Mouse (Mus musculus) CH12.LX (cell line): ENCODE data around the gene Pnp2. TPM values are rescaled to one million over a fixed set of nuclear protein-coding genes. Genes with fewer than 3 reads are reported as not detected.
"Not testable (repeated sequence)": the region's sequence is repeated elsewhere in the genome, so short reads cannot be mapped to it uniquely, and the experiment has no call there.

Source experiments
- DNase-seq: peaks from one replicate; pipeline ENCODE4 v3.0.0-alpha.2; 2013; ENCODE audit errors: extremely low read depth
- H3K27ac ChIP-seq: 2 replicates; pipeline ENCODE4 v1.5.1; 2012; ENCODE audit warnings: low read depth, mild to moderate bottlenecking, control low read depth, moderate library complexity; ENCODE audit not compliant: insufficient read depth
- H3K27me3 ChIP-seq: replicated peaks from 2 replicates; pipeline ENCODE3; 2012; ENCODE audit warnings: inconsistent platforms
- H3K36me3 ChIP-seq, 2 experiments: replicated peaks in 1 of 2; 2 replicates each; pipeline versions ENCODE3 to v1.6.1; 2012; ENCODE audit warnings: inconsistent platforms in 1 of 2, low read length in 1 of 2, mild to moderate bottlenecking in 1 of 2, mixed read lengths in 1 of 2, moderate library complexity in 1 of 2; ENCODE audit not compliant: control insufficient read depth in 1 of 2, insufficient read depth in 1 of 2
- H3K4me1 ChIP-seq, 2 experiments: 2 replicates each; pipeline ENCODE4 v1.6.1; 2012; ENCODE audit warnings: inconsistent platforms in 1 of 2, moderate library complexity in 1 of 2; ENCODE audit not compliant: insufficient read depth in 2 of 2, control insufficient read depth in 1 of 2
- H3K4me2 ChIP-seq: 2 replicates; pipeline ENCODE4 v1.6.1; 2012; ENCODE audit warnings: low read depth, mild to moderate bottlenecking, control low read depth; ENCODE audit not compliant: poor library complexity, insufficient read depth, severe bottlenecking
- H3K4me3 ChIP-seq, 3 experiments: fragments of 150-350 bp in 1 of 3; sonication (generic) in 1 of 3; replicated peaks in 1 of 3; 2 replicates each; pipeline versions ENCODE3 to v1.5.1; 2011 to 2012; ENCODE audit warnings: low read depth in 2 of 3, low read length in 2 of 3, mild to moderate bottlenecking in 2 of 3, moderate library complexity in 2 of 3, control low read depth in 1 of 3, improper control_type of control experiment in 1 of 3, inconsistent platforms in 1 of 3, mixed read lengths in 1 of 3; ENCODE audit not compliant: poor library complexity in 1 of 3
- H3K79me2 ChIP-seq: replicated peaks from 2 replicates; pipeline ENCODE4 v1.6.1; 2012; ENCODE audit warnings: mild to moderate bottlenecking, moderate library complexity; ENCODE audit not compliant: control insufficient read depth, poor library complexity, insufficient read depth, severe bottlenecking; ENCODE audit errors: extremely low read depth
- H3K9ac ChIP-seq: 2 replicates; pipeline ENCODE4 v1.6.1; 2012; ENCODE audit warnings: low read depth, mild to moderate bottlenecking, control low read depth, moderate library complexity; ENCODE audit not compliant: insufficient read depth
- H3K9me3 ChIP-seq: replicated peaks from 2 replicates; pipeline ENCODE3; 2012; ENCODE audit warnings: low read length, inconsistent platforms, mixed read lengths
- CHD1 ChIP-seq: IDR thresholded peaks from 2 replicates; pipeline ENCODE4 v1.6.1; 2012; ENCODE audit warnings: low read depth, low read length, improper control_type of control experiment, inconsistent platforms
- CHD2 ChIP-seq: IDR thresholded peaks from 2 replicates; pipeline ENCODE4 v1.6.1; 2011; ENCODE audit warnings: low read length, improper control_type of control experiment
- CTCF ChIP-seq, 2 experiments: IDR thresholded peaks in 1 of 2; conservative IDR thresholded peaks in 1 of 2; 2 replicates each; pipeline ENCODE4 v1.5.1; 2011 to 2012; ENCODE audit warnings: low read depth in 2 of 2, low read length in 2 of 2, improper control_type of control experiment in 1 of 2, inconsistent platforms in 1 of 2, mild to moderate bottlenecking in 1 of 2, moderate library complexity in 1 of 2
- E2F4 ChIP-seq: IDR thresholded peaks from 2 replicates; pipeline ENCODE4 v1.6.1; 2011; ENCODE audit warnings: low read depth, low read length, improper control_type of control experiment; ENCODE audit not compliant: insufficient replicate concordance
- ELF1 ChIP-seq: IDR thresholded peaks from 2 replicates; pipeline ENCODE4 v1.6.1; 2014; ENCODE audit warnings: low read depth, mild to moderate bottlenecking, inconsistent platforms, low read length, improper control_type of control experiment
- EP300 ChIP-seq: IDR thresholded peaks from 2 replicates; pipeline ENCODE4 v1.6.1; 2011; ENCODE audit warnings: low read length, improper control_type of control experiment
- HCFC1 ChIP-seq: IDR thresholded peaks from 2 replicates; pipeline ENCODE4 v1.6.1; 2012; ENCODE audit warnings: low read depth, mild to moderate bottlenecking, inconsistent platforms, low read length, improper control_type of control experiment
- IRF4 ChIP-seq: IDR thresholded peaks from 2 replicates; pipeline ENCODE4 v1.6.1; 2014; ENCODE audit warnings: low read depth, mild to moderate bottlenecking, inconsistent platforms, low read length, improper control_type of control experiment
- MAFK ChIP-seq: IDR thresholded peaks from 2 replicates; pipeline ENCODE4 v1.6.1; 2011; ENCODE audit warnings: low read length, improper control_type of control experiment; ENCODE audit not compliant: insufficient replicate concordance
- MAZ ChIP-seq: IDR thresholded peaks from 2 replicates; pipeline ENCODE4 v1.6.1; 2012; ENCODE audit warnings: low read depth, mild to moderate bottlenecking, inconsistent platforms, low read length, improper control_type of control experiment, moderate library complexity
- MXI1 ChIP-seq: IDR thresholded peaks from 2 replicates; pipeline ENCODE4 v1.6.1; 2011; ENCODE audit warnings: mild to moderate bottlenecking, low read depth, low read length, improper control_type of control experiment
- MYC ChIP-seq: IDR thresholded peaks from 2 replicates; pipeline ENCODE4 v1.6.1; 2011; ENCODE audit warnings: low read depth, mild to moderate bottlenecking, improper control_type of control experiment, low read length
- TBP ChIP-seq: conservative IDR thresholded peaks from 2 replicates; pipeline ENCODE4 v1.6.1; 2011; ENCODE audit warnings: low read depth, low read length, improper control_type of control experiment
- USF1 ChIP-seq: IDR thresholded peaks from 2 replicates; pipeline ENCODE4 v1.6.1; 2014; ENCODE audit warnings: low read depth, mild to moderate bottlenecking, inconsistent platforms, low read length, improper control_type of control experiment
- ZC3H11A ChIP-seq: IDR thresholded peaks from 2 replicates; pipeline ENCODE4 v1.6.1; 2012; ENCODE audit warnings: low read depth, mild to moderate bottlenecking, inconsistent platforms, low read length, improper control_type of control experiment
- ZKSCAN1 ChIP-seq: IDR thresholded peaks from 2 replicates; pipeline ENCODE4 v1.6.1; 2012; ENCODE audit warnings: low read depth, inconsistent platforms, low read length, improper control_type of control experiment, borderline replicate concordance
- dilution Hi-C: fragments of 300-500 bp; cut with MboI; formaldehyde crosslinking; loops from 2 replicates; pipeline ENCODE4 v1.14.3; 2020; ENCODE audit warnings: low sequenced_read_pairs; ENCODE audit not compliant: extremely low pct_unique_long_range_greater_than_20kb, extremely low pct_ligation_motif_present
- in situ Hi-C: fragments of 300-500 bp; cut with MboI; formaldehyde crosslinking; loops from 3 replicates; pipeline ENCODE4 v1.14.3; 2019; ENCODE audit warnings: low sequenced_read_pairs, low pct_ligation_motif_present, low pct_unique_long_range_greater_than_20kb, mixed read lengths
- polyA plus RNA-seq: library from polyadenylated mRNA; unstranded; fragments of >175 nt; gene quantifications from 2 replicates; pipeline ENCODE4 v1.2.1, GENCODE M21; 2012; ENCODE audit warnings: low read depth; ENCODE audit not compliant: insufficient read length
- total RNA-seq, 2 experiments: library from RNA; depleted of rRNA; stranded (reverse); fragments of 300-350 nt in 1 of 2; fragments of >200 nt in 1 of 2; gene quantifications; 2 replicates each; pipeline ENCODE4 v1.2.3; 2012 to 2014

Pnp2 gene
- total RNA-seq (2012; rRNA removed) = 0.21 TPM in 2 replicates
- 0.43 TPM in 1 of 2 replicates, not detected in the other for total RNA-seq (2014; rRNA removed)
- polyA plus RNA-seq = 0.91 TPM in 1 of 2 replicates, not detected in the other

DNA sequence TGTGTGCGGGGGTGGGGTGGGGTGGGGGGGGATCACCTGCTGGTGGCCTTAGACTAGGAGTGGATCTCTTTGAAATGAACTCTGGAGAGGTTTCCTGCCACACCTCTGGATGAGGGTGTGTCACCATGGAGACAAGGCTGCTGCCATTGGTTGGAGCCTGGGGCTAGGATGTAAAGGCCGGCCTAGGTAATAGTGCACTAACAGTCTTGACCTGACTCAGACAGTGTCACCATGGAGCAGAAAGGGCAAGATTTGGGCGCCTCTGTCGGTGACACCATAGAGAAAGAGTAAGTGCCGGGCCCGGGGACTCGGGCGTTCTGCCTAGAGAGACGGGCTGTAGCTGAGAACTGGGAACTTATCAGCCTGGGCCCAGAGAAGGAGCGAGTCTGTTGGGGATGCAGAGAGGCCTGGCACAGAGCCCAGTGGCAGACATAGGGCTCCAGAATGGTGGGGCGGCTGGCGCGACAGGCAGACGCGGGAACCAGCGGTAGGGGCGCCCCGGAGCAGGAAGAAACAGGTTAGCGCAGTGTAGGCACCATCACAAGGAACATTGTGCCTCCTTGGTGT is at the start of gene Pnp2:
Pnp2 (plus strand) TSS at position 51 of the 567 bp plus-strand sequence.
- H3K9ac ChIP-seq, DNase-seq, H3K4me2 ChIP-seq, H3K36me3 ChIP-seq, H3K27ac ChIP-seq, H3K9me3 ChIP-seq, H3K4me3 ChIP-seq, dilution Hi-C loops, H3K79me2 ChIP-seq, in situ Hi-C loops, H3K4me1 ChIP-seq, H3K27me3 ChIP-seq: not testable (repeated sequence)

DNA sequence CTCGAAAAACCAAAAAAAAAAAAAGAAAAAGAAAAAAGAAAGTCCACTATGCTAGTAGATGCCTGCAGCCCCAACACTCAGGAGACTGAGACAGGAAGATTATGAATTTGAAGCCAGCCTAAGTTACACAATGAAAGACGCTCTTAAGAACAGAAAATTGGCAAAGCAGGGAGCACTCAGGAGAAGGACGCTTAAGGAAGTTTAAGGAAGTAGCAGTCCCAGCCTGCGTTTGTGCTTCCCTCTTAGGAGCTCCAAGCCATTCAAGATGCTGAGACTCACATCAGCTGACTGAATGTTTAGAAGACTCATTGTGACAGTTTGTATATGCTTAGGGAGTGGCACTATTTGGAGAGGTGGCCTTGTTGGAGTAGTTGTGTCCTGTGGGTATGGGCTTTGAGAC is 47.7 kb upstream of the Pnp2 start:
- peaks cover 0 to 26% of the 10 kb centered on the region in 2 experiments for H3K36me3 ChIP-seq
- no peaks in the 10 kb centered on the region for H3K4me1 ChIP-seq
- no peak for DNase-seq
- in situ Hi-C loops (no loop called here), dilution Hi-C loops (no loop called here)
- no peak for TF ChIP-seq IRF4
- TF ChIP-seq CTCF (conservative IDR thresholded peaks at IDR 0.05 in 1 of 2, IDR thresholded peaks at IDR 0.05 in 1 of 2; ENCODE audit: low read depth in 2 of 2, low read length in 2 of 2) = no peak
- TF ChIP-seq TBP = no peak
- no peak for TF ChIP-seq USF1
- no peak for TF ChIP-seq CHD1
- no peak for TF ChIP-seq MAFK
- no peak for TF ChIP-seq MYC
- no peak for TF ChIP-seq CHD2
- TF ChIP-seq MXI1 = no peak
- no peak for TF ChIP-seq HCFC1
- H3K4me2 ChIP-seq = no peak overlapping the region
- no peaks in the 10 kb centered on the region for H3K79me2 ChIP-seq
- no peaks in the 10 kb centered on the region for H3K9me3 ChIP-seq
- no peaks in the 10 kb centered on the region for H3K27me3 ChIP-seq
- no peak overlapping the region for H3K9ac ChIP-seq
- no peak overlapping the region for H3K4me3 ChIP-seq
- H3K27ac ChIP-seq = no peak overlapping the region

DNA sequence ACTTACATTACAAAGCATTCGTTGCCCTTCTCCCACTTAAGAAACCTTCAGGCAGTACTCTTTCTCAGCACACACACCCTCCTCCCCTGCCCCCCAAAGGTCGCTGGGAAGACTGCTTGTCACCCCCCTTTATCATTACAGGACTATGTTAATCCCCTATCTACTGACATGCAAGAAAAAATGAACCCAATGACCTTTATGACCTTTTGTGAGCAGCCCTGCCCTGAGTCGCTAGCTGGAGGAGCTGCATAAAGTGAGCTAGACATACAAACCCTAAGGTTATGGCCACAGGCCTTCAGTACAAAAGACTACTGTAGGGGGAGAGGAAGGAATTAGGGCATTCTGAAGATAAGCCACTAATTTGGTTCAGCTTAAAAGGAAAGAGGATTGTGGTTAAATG is 44.4 kb upstream of the Pnp2 start:
- DNase-seq = no peak
- no peak overlapping the region for H3K4me3 ChIP-seq
- no peak overlapping the region for H3K9ac ChIP-seq
- no peak overlapping the region for H3K4me2 ChIP-seq
- peaks cover 17 to 56% of the 10 kb centered on the region in 2 experiments for H3K36me3 ChIP-seq
- no peaks in the 10 kb centered on the region for H3K9me3 ChIP-seq
- in situ Hi-C loops = no loop called here
- no peaks in the 10 kb centered on the region for H3K4me1 ChIP-seq
- H3K27me3 ChIP-seq = no peaks in the 10 kb centered on the region
- H3K79me2 ChIP-seq = no peaks in the 10 kb centered on the region
- H3K27ac ChIP-seq = no peak overlapping the region
- dilution Hi-C loops = no loop called here
- TF ChIP-seq EP300 (no peak), ELF1 (no peak), USF1 (no peak), MAZ (no peak), ZC3H11A (no peak), TBP (no peak), ZKSCAN1 (no peak), E2F4 (no peak)
